Mouse (Mus musculus) C2C12 (cell line): ENCODE measurements at regions not wholly inside any gene's neighbourhood (a gene's known extent, or its start where the extent isn't known, plus 50 kb on each side); places are given as distances from the start of the nearest gene placed in this dataset.

Source experiments
- H3K27me3 ChIP-seq: one replicate; pipeline ENCODE4 v1.6.1; 2011; ENCODE audit not compliant: control insufficient read depth, insufficient read depth, insufficient read length
- H3K36me3 ChIP-seq: one replicate; pipeline ENCODE4 v1.6.1; 2011; ENCODE audit not compliant: control insufficient read depth, insufficient read depth
- H3K4me3 ChIP-seq: one replicate; pipeline ENCODE4 v1.5.1; 2011; ENCODE audit warnings: mild to moderate bottlenecking, control low read depth; ENCODE audit not compliant: poor library complexity, insufficient read depth, severe bottlenecking
- H3K79me2 ChIP-seq: one replicate; pipeline ENCODE4 v1.6.1; 2011; ENCODE audit not compliant: control insufficient read depth, insufficient read depth
- H3K79me3 ChIP-seq: one replicate; pipeline ENCODE4 v1.6.1; 2011; ENCODE audit warnings: low read depth, control low read depth
- H3ac ChIP-seq: one replicate; pipeline ENCODE3; 2011; ENCODE audit warnings: low read depth; ENCODE audit not compliant: control insufficient read depth, insufficient read length
- CEBPB ChIP-seq: IDR thresholded peaks from one replicate; pipeline ENCODE4 v1.6.1; 2011; ENCODE audit warnings: low read depth, mild to moderate bottlenecking, control low read depth, moderate library complexity
- CTCF ChIP-seq: IDR thresholded peaks from one replicate; pipeline ENCODE4 v1.5.1; 2011; ENCODE audit not compliant: control insufficient read depth, insufficient read depth, insufficient read length
- FOSL1 ChIP-seq: IDR thresholded peaks from one replicate; pipeline ENCODE4 v1.8.0; 2011; ENCODE audit warnings: mild to moderate bottlenecking, low read length; ENCODE audit not compliant: poor library complexity, insufficient read depth, severe bottlenecking
- MAX ChIP-seq: IDR thresholded peaks from one replicate; pipeline ENCODE4 v1.6.1; 2011; ENCODE audit warnings: mild to moderate bottlenecking, control low read depth
- MYOD1 ChIP-seq: IDR thresholded peaks from one replicate; pipeline ENCODE4 v1.6.1; 2011; ENCODE audit warnings: low read depth; ENCODE audit not compliant: control insufficient read depth, insufficient read length
- MYOG ChIP-seq: IDR thresholded peaks from one replicate; pipeline ENCODE4 v1.6.1; 2011; ENCODE audit not compliant: control insufficient read depth, insufficient read length; ENCODE audit errors: extremely low read depth
- USF1 ChIP-seq: IDR thresholded peaks from one replicate; pipeline ENCODE4 v1.6.1; 2011; ENCODE audit warnings: low read depth, mild to moderate bottlenecking, control low read depth, moderate library complexity

DNA sequence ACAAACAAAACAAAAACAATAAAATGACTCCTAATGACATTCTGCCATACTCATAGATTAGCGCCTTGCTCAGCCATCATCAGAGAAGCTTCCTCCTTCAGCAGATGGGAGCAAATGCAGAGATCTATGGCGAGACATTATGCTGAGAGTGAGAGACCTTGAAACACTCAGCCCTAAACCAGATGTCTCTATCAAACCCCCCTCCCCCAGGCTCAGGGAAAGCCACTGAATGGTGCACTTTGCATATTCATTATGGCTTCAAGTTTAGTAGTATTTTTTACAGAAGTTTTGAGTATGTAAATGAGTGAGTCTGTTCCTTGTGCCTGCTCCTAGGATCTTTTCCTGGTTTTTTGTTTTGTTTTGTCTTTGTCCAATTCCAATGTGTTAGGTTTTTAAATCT lies 73.9 kb upstream of the Dapk1 start:
- no peaks in the 10 kb centered on the region for H3K79me2 ChIP-seq
- H3K4me3 ChIP-seq = no peak overlapping the region
- H3ac ChIP-seq = no peak overlapping the region
- H3K27me3 ChIP-seq = no peaks in the 10 kb centered on the region
- H3K79me3 ChIP-seq = no peaks in the 10 kb centered on the region
- H3K36me3 ChIP-seq = no peaks in the 10 kb centered on the region
- no peak for TF ChIP-seq MYOG
- TF ChIP-seq MAX = no peak
- TF ChIP-seq CTCF = no peak
- TF ChIP-seq MYOD1 = no peak
- TF ChIP-seq USF1 = no peak
- TF ChIP-seq FOSL1 = no peak
- TF ChIP-seq CEBPB = no peak

GRCm38 (mm10) chr13:60528819-60529218 lies 72.9 kb upstream of the Dapk1 start:
- Histone ChIP-seq H3K79me2 (no peaks in the 10 kb centered on the region), H3K79me3 (no peaks in the 10 kb centered on the region), H3K36me3 (no peaks in the 10 kb centered on the region), H3K4me3 (no peak overlapping the region), H3K27me3 (no peaks in the 10 kb centered on the region), H3ac (no peak overlapping the region)
- TF ChIP-seq CTCF (no peak), CEBPB (no peak), MYOD1 (no peak), FOSL1 (no peak), USF1 (no peak), MYOG (no peak), MAX (no peak)

DNA sequence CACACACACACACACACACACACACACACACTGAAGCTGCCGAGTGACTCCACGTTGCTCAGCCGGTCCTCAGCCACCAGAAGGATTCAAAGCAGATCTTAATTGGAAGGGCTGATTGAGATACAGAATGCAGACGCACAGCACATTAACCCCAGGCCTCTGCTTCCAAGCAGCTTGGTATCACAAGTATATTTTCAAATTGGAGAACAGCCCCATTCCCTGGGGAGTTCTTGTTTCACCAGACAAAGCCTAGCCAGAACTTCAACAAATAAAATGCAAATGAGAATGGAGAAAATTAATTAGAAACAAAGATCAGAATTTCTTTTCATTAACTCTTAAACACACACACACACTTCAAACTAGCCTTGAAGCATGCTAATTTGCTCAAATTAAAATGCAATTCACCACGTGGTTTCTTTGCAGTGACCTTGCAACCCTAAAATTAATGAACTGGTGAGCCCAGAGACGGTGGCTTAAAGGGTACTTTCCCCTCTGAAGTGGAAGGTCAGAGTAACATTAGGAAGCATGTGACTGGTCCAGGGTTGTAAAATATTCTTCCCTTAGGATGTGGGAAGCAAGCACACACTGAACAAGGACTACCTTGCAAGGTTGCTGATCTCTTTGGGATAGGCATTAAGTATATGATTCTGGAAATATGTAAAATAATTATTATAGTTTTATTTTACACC lies 72.2 kb upstream of the Dapk1 start:
- Histone ChIP-seq H3K27me3 (no peaks in the 10 kb centered on the region), H3K36me3 (no peaks in the 10 kb centered on the region), H3ac (no peak overlapping the region), H3K4me3 (no peak overlapping the region), H3K79me2 (no peaks in the 10 kb centered on the region), H3K79me3 (no peaks in the 10 kb centered on the region)
- no peak for TF ChIP-seq FOSL1
- TF ChIP-seq MAX = no peak
- TF ChIP-seq USF1 = no peak
- TF ChIP-seq CTCF = no peak
- TF ChIP-seq MYOG = no peak
- no peak for TF ChIP-seq CEBPB
- TF ChIP-seq MYOD1 = no peak

- H3K27me3 ChIP-seq = no peaks in the 10 kb centered on the region
- TF ChIP-seq CEBPB (no peak), CTCF (no peak), MAX (no peak), USF1 (no peak)
- no peaks in the 10 kb centered on the region for H3K79me3 ChIP-seq
- no peaks in the 10 kb centered on the region for H3K79me2 ChIP-seq
- no peaks in the 10 kb centered on the region for H3K36me3 ChIP-seq
- H3ac ChIP-seq = no peak overlapping the region
- H3K4me3 ChIP-seq = no peak overlapping the region
Measured at GRCm38 (mm10) chr13:60533871-60534427, 67.8 kb upstream of the Dapk1 start.

DNA sequence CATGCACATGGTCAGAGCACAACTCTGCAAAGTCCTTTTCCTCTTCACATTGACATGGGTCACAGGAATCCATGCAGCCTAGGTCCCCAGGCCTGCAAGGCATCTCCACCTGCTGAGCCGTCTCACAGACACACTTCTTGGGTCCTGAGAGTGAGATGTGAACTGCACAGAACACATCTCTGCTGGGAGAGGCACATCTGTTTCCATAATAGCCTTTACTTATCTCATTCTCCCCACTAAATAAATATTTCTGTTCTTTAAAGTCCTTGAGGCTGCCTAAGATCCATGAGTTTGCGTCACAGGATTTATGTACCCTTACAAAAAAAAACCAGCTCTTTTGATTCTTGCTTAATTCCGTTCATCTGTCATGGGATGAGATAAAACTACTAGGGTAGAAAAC lies 67.2 kb upstream of the Dapk1 start:
- Histone ChIP-seq H3K4me3 (no peak overlapping the region), H3K79me2 (no peaks in the 10 kb centered on the region), H3K27me3 (no peaks in the 10 kb centered on the region), H3ac (no peak overlapping the region), H3K79me3 (no peaks in the 10 kb centered on the region), H3K36me3 (no peaks in the 10 kb centered on the region)
- TF ChIP-seq USF1 (no peak), CTCF (no peak), MYOD1 (no peak), MAX (no peak), FOSL1 (no peak), CEBPB (no peak), MYOG (no peak)

DNA sequence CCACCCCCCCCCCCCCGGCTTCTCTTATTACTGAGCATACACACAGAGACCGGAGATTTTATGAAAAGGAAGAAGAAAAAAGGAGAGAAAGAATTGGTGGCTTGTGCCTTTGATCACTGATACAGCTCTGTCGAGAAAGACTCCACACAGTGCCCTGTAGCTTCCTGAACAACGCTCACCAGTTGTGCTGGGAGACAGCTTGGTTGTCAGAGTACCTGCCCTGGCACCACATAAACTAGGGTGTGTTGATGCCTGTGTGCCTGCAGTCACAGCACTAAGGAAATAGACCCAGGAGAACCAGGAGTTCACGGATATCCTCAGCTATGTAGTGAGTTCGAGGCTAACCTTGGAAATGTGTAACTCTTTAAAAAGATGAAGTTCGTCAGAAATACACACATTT lies 66.7 kb upstream of the Dapk1 start:
- no peaks in the 10 kb centered on the region for H3K79me3 ChIP-seq
- no peak overlapping the region for H3K4me3 ChIP-seq
- no peaks in the 10 kb centered on the region for H3K27me3 ChIP-seq
- no peaks in the 10 kb centered on the region for H3K79me2 ChIP-seq
- H3ac ChIP-seq = no peak overlapping the region
- no peaks in the 10 kb centered on the region for H3K36me3 ChIP-seq
- TF ChIP-seq MAX = no peak
